Mouse (Mus musculus): ENCODE measurements around the gene Fes. TPM values are rescaled to one million over a fixed set of nuclear protein-coding genes. Genes with fewer than 3 reads are reported as not detected.

Gene Fes
- total and polyA plus RNA-seq, 3 experiments, result 1.5 to 5.4 (median 4.9) TPM

DNA sequence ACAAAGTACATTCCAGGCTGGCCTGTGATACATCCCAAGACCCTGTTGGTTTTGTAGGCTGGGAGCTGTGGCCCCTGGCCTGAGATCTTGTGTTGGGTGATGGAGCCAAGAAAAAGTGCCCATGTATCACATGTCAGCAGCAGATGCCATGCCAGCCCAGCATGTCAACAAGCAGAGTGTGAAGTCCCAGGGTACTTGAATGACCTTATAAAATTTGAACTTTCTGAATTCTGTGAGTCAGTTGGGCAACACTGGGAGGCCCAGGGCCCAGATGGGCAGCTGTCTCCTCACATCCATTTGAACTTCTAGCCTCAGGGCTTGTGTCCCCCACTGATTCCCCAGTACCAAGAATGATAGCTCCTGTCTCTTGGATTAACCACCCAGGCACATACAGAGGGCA is 29.9 kb upstream of the Fes start:
- H3K4me1 ChIP-seq (ENCODE audit: insufficient read depth, low read depth, low read length), result peaks cover 63% of the 10 kb centered on the region
- no peak overlapping the region for H3K4me3 ChIP-seq (ENCODE audit: low read depth, low read length)
- DNase-seq (ENCODE audit: low spot score) (no peak), ATAC-seq (ENCODE audit: extremely low read depth, insufficient number of reproducible peaks, low FRiP score, poor library complexity, severe bottlenecking) (no peak)
- no peaks in the 10 kb centered on the region for H3K36me3 ChIP-seq (replicated peaks)
- peaks cover 8% of the 10 kb centered on the region; the same call in 1 of the 2 replicates for H3K27me3 ChIP-seq (ENCODE audit: insufficient read depth, low read length)
- no peak for TF ChIP-seq GATA2 (IDR thresholded peaks at IDR 0.05; ENCODE audit: borderline replicate concordance, low read depth, low read length)
- H3K9me3 ChIP-seq (replicated peaks), result no peaks in the 10 kb centered on the region

DNA sequence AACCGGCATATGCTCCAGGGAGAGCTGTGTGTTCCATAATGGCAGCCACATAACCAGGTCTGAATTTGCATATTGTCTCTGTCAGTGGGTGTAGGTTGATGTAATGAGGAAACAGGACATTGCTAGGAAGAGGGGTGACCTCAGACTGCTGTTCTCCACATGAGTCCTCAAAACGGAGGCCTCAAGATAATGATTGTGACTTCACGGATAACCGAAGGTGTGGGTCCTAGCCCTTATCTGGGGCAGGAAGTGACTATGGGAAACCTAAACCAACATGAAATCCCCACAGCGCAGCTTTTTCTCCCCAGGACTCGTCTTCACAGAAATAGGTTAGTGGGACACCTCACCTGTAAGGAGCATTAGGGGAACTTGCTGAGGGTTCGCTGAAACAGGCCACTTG is 29.2 kb upstream of the Fes start:
- DNase-seq (ENCODE audit: low spot score), result no peak
- no peaks in the 10 kb centered on the region for H3K9me3 ChIP-seq (replicated peaks)
- peaks cover 61% of the 10 kb centered on the region for H3K4me1 ChIP-seq (ENCODE audit: insufficient read depth, low read depth, low read length)
- no peak for ATAC-seq (ENCODE audit: extremely low read depth, insufficient number of reproducible peaks, low FRiP score, poor library complexity, severe bottlenecking)
- no peaks in the 10 kb centered on the region for H3K36me3 ChIP-seq (replicated peaks)
- H3K4me3 ChIP-seq (ENCODE audit: low read depth, low read length), result no peak overlapping the region
- H3K27me3 ChIP-seq (ENCODE audit: insufficient read depth, low read length), result peaks cover 12% of the 10 kb centered on the region; the same call in 1 of the 2 replicates
- TF ChIP-seq POLR2AphosphoS5 (IDR thresholded peaks at IDR 0.05; ENCODE audit: insufficient replicate concordance, low read depth, low read length) (no peak), TAL1 (conservative IDR thresholded peaks at IDR 0.05; ENCODE audit: low read depth, low read length) (no peak), CTCF (IDR thresholded peaks at IDR 0.05; ENCODE audit: low read depth, low read length) (no peak), GATA1 (IDR thresholded peaks at IDR 0.05; ENCODE audit: borderline replicate concordance, low read length) (no peak), GATA2 (IDR thresholded peaks at IDR 0.05; ENCODE audit: borderline replicate concordance, low read depth, low read length) (no peak)

DNA sequence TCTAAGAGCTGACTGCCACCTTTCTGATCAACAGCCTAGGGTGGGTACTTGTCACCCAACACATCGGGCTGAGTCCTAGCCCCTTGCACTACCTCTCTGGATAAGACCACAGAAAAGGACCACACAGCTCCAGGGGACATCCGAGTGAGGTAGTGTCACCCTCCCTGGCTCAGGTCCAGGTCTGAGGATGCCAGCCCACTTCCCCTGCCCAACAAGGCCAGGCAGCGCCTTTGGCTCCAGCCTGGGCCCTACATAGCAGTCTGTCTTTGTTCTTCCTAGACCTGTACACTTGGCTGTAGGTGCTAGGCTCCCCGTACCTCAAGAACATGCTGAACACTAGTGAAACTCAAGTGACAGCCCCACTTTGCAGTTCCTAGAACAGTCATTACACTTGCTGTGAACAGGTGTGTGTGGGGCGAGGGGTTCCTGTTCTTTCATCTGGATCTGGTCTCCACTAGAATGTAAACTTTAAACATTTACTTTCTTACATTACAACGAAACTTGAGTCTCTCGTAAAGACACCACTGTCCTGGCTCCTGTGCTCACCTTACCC is 26.6 kb upstream of the Fes start:
- no peaks in the 10 kb centered on the region for H3K36me3 ChIP-seq (replicated peaks)
- no peaks in the 10 kb centered on the region for H3K9me3 ChIP-seq (replicated peaks)
- peaks cover 16% of the 10 kb centered on the region; the same call in 1 of the 2 replicates for H3K27me3 ChIP-seq (ENCODE audit: insufficient read depth, low read length)
- H3K4me1 ChIP-seq (ENCODE audit: insufficient read depth, low read depth, low read length), result peaks cover 52% of the 10 kb centered on the region
- DNase-seq (ENCODE audit: low spot score) (no peak), ATAC-seq (ENCODE audit: extremely low read depth, insufficient number of reproducible peaks, low FRiP score, poor library complexity, severe bottlenecking) (no peak)
- no peak for TF ChIP-seq TAL1 (conservative IDR thresholded peaks at IDR 0.05; ENCODE audit: low read depth, low read length)
- TF ChIP-seq GATA2 (IDR thresholded peaks at IDR 0.05; ENCODE audit: borderline replicate concordance, low read depth, low read length), result no peak
- TF ChIP-seq CTCF (IDR thresholded peaks at IDR 0.05; ENCODE audit: low read depth, low read length), result no peak
- no peak for TF ChIP-seq POLR2AphosphoS5 (IDR thresholded peaks at IDR 0.05; ENCODE audit: insufficient replicate concordance, low read depth, low read length)
- no peak for TF ChIP-seq GATA1 (IDR thresholded peaks at IDR 0.05; ENCODE audit: borderline replicate concordance, low read length)
- no peak overlapping the region for H3K4me3 ChIP-seq (ENCODE audit: low read depth, low read length)

DNA sequence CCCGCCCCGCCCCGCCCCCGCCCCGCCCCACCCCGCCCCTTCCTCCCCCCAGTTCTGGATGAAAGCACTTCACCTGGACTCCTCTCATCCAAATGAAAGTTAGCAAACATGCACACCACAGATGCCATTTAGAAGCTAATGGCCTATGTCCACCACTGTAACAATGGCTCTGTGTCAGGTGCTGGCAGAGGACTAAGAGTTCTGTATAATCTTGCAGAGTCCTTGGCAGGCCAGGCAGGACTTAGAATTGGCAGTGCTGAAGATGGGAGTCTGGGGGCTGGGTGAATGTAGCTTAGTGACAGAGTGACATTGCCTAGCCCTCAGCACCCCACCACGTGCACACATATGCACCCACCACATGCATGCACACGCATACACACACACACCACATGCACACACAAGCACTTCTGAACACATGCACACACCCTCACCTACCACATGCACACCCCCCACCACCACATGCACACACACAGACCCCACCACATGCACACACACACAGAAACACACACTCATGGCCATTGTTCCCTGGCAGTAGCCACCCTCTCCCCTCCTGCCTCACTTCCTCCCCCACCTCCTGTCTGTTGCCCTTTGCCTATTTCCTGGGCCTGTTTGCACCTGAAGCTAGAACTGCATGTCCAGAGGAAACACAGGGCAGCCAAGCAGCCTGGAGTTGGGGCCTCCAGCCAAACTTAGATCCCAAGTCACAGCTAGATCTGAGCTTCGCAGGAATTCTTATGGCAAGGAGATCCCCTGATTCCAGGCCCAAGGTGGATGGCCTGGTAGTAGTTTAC is 26.0 kb upstream of the Fes start:
- Histone ChIP-seq H3K4me1 (ENCODE audit: insufficient read depth, low read depth, low read length) (peaks cover 46% of the 10 kb centered on the region), H3K9me3 (replicated peaks) (no peaks in the 10 kb centered on the region), H3K27me3 (ENCODE audit: insufficient read depth, low read length) (peaks cover 20% of the 10 kb centered on the region; the same call in 1 of the 2 replicates), H3K36me3 (replicated peaks) (no peaks in the 10 kb centered on the region), H3K4me3 (ENCODE audit: low read depth, low read length) (no peak overlapping the region)
- TF ChIP-seq TAL1 (conservative IDR thresholded peaks at IDR 0.05; ENCODE audit: low read depth, low read length) (no peak), CTCF (IDR thresholded peaks at IDR 0.05; ENCODE audit: low read depth, low read length) (no peak), POLR2AphosphoS5 (IDR thresholded peaks at IDR 0.05; ENCODE audit: insufficient replicate concordance, low read depth, low read length) (no peak), GATA1 (IDR thresholded peaks at IDR 0.05; ENCODE audit: borderline replicate concordance, low read length) (no peak)
- DNase-seq (ENCODE audit: low spot score) (no peak), ATAC-seq (ENCODE audit: extremely low read depth, insufficient number of reproducible peaks, low FRiP score, poor library complexity, severe bottlenecking) (no peak)

DNA sequence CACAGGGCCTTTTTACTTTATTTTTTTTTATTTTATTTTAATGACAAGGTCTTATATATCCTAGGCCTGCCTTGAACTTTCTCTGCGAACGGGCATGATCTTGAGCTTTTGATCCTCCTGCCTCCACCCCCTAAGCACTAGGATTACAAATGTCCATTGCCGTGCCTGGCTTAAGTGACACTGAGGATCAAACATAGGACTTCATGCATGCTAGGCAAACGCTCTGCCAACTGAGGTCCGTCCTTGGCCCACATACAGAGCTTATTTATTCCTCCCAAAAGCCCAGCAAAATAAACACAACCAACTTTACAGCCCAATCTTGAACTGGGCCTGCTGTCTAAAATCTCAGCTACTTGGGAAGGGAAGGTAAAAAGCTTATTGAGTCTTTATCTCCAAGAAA is 25.0 kb upstream of the Fes start:
- TF ChIP-seq CTCF (IDR thresholded peaks at IDR 0.05; ENCODE audit: low read depth, low read length) (no peak), TAL1 (conservative IDR thresholded peaks at IDR 0.05; ENCODE audit: low read depth, low read length) (no peak), GATA2 (IDR thresholded peaks at IDR 0.05; ENCODE audit: borderline replicate concordance, low read depth, low read length) (no peak), GATA1 (IDR thresholded peaks at IDR 0.05; ENCODE audit: borderline replicate concordance, low read length) (no peak), POLR2AphosphoS5 (IDR thresholded peaks at IDR 0.05; ENCODE audit: insufficient replicate concordance, low read depth, low read length) (no peak)
- H3K4me1 ChIP-seq (ENCODE audit: insufficient read depth, low read depth, low read length), result peaks cover 38% of the 10 kb centered on the region
- no peak for DNase-seq (ENCODE audit: low spot score)

DNA sequence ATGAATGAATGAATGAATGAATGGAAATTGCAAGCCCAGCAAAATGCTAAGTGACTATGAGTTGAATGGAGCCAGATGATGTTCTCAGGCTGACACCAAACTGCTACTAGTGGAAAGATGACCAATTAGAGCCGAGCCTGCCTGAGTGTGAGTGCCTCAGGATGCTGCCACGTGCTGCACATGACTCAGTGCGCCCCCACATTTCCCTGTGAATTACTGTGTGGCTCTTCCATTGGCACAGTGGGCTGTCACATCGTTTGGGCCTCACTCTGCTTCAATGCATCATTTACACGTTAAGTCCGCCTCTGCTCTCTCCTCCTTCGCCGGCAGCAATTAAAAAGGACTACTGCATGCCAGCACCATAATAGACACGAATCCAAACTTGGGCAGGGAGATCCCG is 24.5 kb upstream of the Fes start:
- DNase-seq (ENCODE audit: low spot score), result no peak
- H3K4me3 ChIP-seq (ENCODE audit: low read depth, low read length), result no peak overlapping the region
- ATAC-seq (ENCODE audit: extremely low read depth, insufficient number of reproducible peaks, low FRiP score, poor library complexity, severe bottlenecking), result no peak
- H3K36me3 ChIP-seq (replicated peaks), result no peaks in the 10 kb centered on the region
- H3K27me3 ChIP-seq (ENCODE audit: insufficient read depth, low read length), result peaks cover 35% of the 10 kb centered on the region
- H3K9me3 ChIP-seq (replicated peaks), result no peaks in the 10 kb centered on the region
- peaks cover 35% of the 10 kb centered on the region for H3K4me1 ChIP-seq (ENCODE audit: insufficient read depth, low read depth, low read length)
- TF ChIP-seq POLR2AphosphoS5 (IDR thresholded peaks at IDR 0.05; ENCODE audit: insufficient replicate concordance, low read depth, low read length) (no peak), CTCF (IDR thresholded peaks at IDR 0.05; ENCODE audit: low read depth, low read length) (no peak), GATA2 (IDR thresholded peaks at IDR 0.05; ENCODE audit: borderline replicate concordance, low read depth, low read length) (no peak), TAL1 (conservative IDR thresholded peaks at IDR 0.05; ENCODE audit: low read depth, low read length) (no peak), GATA1 (IDR thresholded peaks at IDR 0.05; ENCODE audit: borderline replicate concordance, low read length) (no peak)

More for the DNA sequence above, 25.0 kb upstream of the Fes start:
- no peak for ATAC-seq (ENCODE audit: extremely low read depth, insufficient number of reproducible peaks, low FRiP score, poor library complexity, severe bottlenecking)
- Histone ChIP-seq H3K9me3 (replicated peaks) (no peaks in the 10 kb centered on the region), H3K27me3 (ENCODE audit: insufficient read depth, low read length) (peaks cover 30% of the 10 kb centered on the region), H3K36me3 (replicated peaks) (no peaks in the 10 kb centered on the region), H3K4me3 (ENCODE audit: low read depth, low read length) (no peak overlapping the region)
